Mouse (Mus musculus) heart, embryonic 16.5 days (tissue): Measurements from ENCODE around the gene Angel1. TPM values are rescaled to one million over a fixed set of nuclear protein-coding genes. Genes with fewer than 3 reads are reported as not detected.
A peak's percentile ranks its signal among the peaks of the same experiment; 100 is the strongest.

Source experiments
- ATAC-seq: fragments of 200-750 bp; cut with Nextera tagmentation; replicated peaks from 2 replicates; pipeline ENCODE4 v1.8.0; 2017; ENCODE audit warnings: moderate number of reproducible peaks; ENCODE audit not compliant: insufficient read depth, low FRiP score; ENCODE audit errors: extremely low read depth
- H3K27ac ChIP-seq: fragments of 300-500 bp; sonication (generic); 2 replicates; pipeline ENCODE4 v1.5.1; 2014; ENCODE audit warnings: mild to moderate bottlenecking, low read length, control low read depth, moderate library complexity
- H3K27me3 ChIP-seq: fragments of 300-500 bp; sonication (generic); 2 replicates; pipeline ENCODE4 v1.6.1; 2014; ENCODE audit warnings: low read length, mixed read lengths; ENCODE audit not compliant: control insufficient read depth, insufficient read depth
- H3K36me3 ChIP-seq: fragments of 300-500 bp; sonication (generic); 2 replicates; pipeline ENCODE4 v1.6.1; 2014; ENCODE audit not compliant: control insufficient read depth, insufficient read depth
- H3K4me1 ChIP-seq: fragments of 300-500 bp; sonication (generic); 2 replicates; pipeline ENCODE4 v1.6.1; 2014; ENCODE audit warnings: low read length, mixed read lengths; ENCODE audit not compliant: control insufficient read depth, insufficient read depth
- H3K4me2 ChIP-seq: fragments of 300-500 bp; sonication (generic); 2 replicates; pipeline ENCODE4 v1.6.1; 2014; ENCODE audit warnings: low read depth, mild to moderate bottlenecking, control low read depth, low read length
- H3K4me3 ChIP-seq: fragments of 300-500 bp; sonication (generic); 2 replicates; pipeline ENCODE4 v1.5.1; 2014; ENCODE audit warnings: mild to moderate bottlenecking, control low read depth, low read length
- H3K9ac ChIP-seq: fragments of 300-500 bp; sonication (generic); 2 replicates; pipeline ENCODE4 v1.6.1; 2014; ENCODE audit warnings: low read length, control low read depth
- H3K9me3 ChIP-seq: fragments of 300-500 bp; sonication (generic); replicated peaks from 2 replicates; pipeline ENCODE4 v1.6.1; 2016; ENCODE audit warnings: low read length; ENCODE audit not compliant: control insufficient read depth
- WGBS: fragments of 180-500 bp; shearing (Covaris S2); extraction: QIAGEN DNeasy Blood & Tissue Kit; methylation state at CpG from one replicate; pipeline ENCODE4 v1.1.7; 2014; 5-methylcytosine and 5-hydroxymethylcytosine counted together
- polyA plus RNA-seq: library from polyadenylated mRNA; unstranded; fragments of >200 nt; fragmentation: Nextera tagmentation; extraction: Ambion mirVana; gene quantifications from 2 replicates; pipeline ENCODE4 v1.2.1, GENCODE M21; 2015

Angel1 gene
- polyA plus RNA-seq, result 7.9 and 9.4 TPM in 2 replicates

- Histone ChIP-seq H3K36me3 (no peaks in the 10 kb centered on the region), H3K27me3 (no peaks in the 10 kb centered on the region), H3K4me1 (peaks cover 16% of the 10 kb centered on the region), H3K4me2 (peak within 1 kb of the TSS; percentile 61), H3K9ac (peak within 1 kb of the TSS; percentile 77), H3K27ac (peak within 1 kb of the TSS; percentile 58), H3K4me3 (peak within 1 kb of the TSS; percentile 72), H3K9me3 (no peaks in the 10 kb centered on the region)
- ATAC-seq, result peak; percentile 100
- under 1% methylated on average over 44 of the region's 44 CpGs for WGBS
These were observed at the start of gene Angel1 for GRCm38 (mm10) chr12:86726120-86726640. Gene Angel1 (minus strand): TSS chr12:86726460.

GRCm38 (mm10) chr12:86775561-86776280, 49.5 kb upstream of the Angel1 start:
- Histone ChIP-seq H3K27ac (peak overlapping the region; percentile 87), H3K27me3 (no peaks in the 10 kb centered on the region), H3K4me2 (no peak overlapping the region), H3K9ac (peak overlapping the region; percentile 7), H3K9me3 (no peaks in the 10 kb centered on the region), H3K4me1 (peaks cover 27% of the 10 kb centered on the region), H3K4me3 (no peak overlapping the region), H3K36me3 (no peaks in the 10 kb centered on the region)
- peak; percentile 72 for ATAC-seq
- WGBS, result 33% methylated on average over 7 of the region's 7 CpGs

DNA sequence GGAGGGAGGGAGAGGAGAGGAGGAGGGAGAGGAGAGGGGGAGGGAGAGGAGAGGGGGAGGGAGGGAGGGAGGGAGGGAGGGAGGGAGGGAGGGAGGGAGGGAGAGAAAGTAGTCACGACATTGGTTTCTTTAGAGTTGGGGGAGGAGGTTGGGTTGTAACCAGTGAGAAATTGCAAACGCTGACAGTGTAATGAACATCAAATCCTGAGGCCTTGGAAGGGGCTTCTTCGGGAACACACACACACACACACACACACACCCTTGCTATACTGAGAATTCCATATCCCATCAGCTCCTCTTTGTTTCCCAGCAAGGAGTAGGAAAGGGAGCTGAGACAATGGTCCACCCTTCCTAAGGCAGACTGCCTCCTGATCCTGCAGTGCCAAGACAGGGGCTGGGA, 46.3 kb upstream of the Angel1 start:
- Histone ChIP-seq H3K36me3 (no peaks in the 10 kb centered on the region), H3K4me3 (no peak overlapping the region), H3K9ac (no peak overlapping the region), H3K27me3 (no peaks in the 10 kb centered on the region), H3K9me3 (no peaks in the 10 kb centered on the region), H3K4me2 (no peak overlapping the region), H3K4me1 (peaks cover 40% of the 10 kb centered on the region), H3K27ac (no peak overlapping the region)
- ATAC-seq, result no peak
- 39% methylated on average over 3 of the region's 3 CpGs for WGBS

- H3K27me3 ChIP-seq, result no peaks in the 10 kb centered on the region
- H3K4me1 ChIP-seq, result peaks cover 40% of the 10 kb centered on the region
- H3K36me3 ChIP-seq, result no peaks in the 10 kb centered on the region
- H3K4me2 ChIP-seq, result no peak overlapping the region
- no peak overlapping the region for H3K27ac ChIP-seq
- H3K4me3 ChIP-seq, result no peak overlapping the region
- ATAC-seq, result peak; percentile 58; the same call in 1 of the 2 replicates
- H3K9ac ChIP-seq, result no peak overlapping the region
- 12% methylated on average over 12 of the region's 12 CpGs for WGBS
- no peaks in the 10 kb centered on the region for H3K9me3 ChIP-seq
These were observed 45.7 kb upstream of the Angel1 start for GRCm38 (mm10) chr12:86771823-86772427.

DNA sequence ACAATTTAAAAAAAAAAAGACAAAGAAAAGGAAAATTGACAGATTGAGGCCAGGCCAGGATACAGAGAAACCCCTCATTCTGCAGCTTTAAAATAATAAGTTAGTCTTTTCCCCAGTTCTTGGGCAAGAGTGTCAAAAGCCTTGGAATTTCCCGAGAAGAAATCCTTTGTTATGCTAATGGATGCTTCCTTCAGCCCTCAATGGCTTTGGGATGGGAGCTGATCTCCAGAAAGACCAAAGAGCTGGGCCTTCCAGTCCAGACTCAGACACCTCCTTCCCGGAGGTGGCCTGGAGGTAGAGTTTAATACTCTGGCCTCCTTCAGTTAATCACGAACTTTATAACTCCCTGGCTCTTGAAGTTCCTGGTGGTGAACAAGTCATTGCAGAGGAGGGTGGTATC, 44.7 kb upstream of the Angel1 start:
- no peak overlapping the region for H3K4me2 ChIP-seq
- no peak overlapping the region for H3K27ac ChIP-seq
- H3K9ac ChIP-seq, result no peak overlapping the region
- H3K27me3 ChIP-seq, result no peaks in the 10 kb centered on the region
- ATAC-seq, result no peak
- H3K4me1 ChIP-seq, result peaks cover 33% of the 10 kb centered on the region
- H3K36me3 ChIP-seq, result no peaks in the 10 kb centered on the region
- no peaks in the 10 kb centered on the region for H3K9me3 ChIP-seq
- H3K4me3 ChIP-seq, result no peak overlapping the region
- WGBS, result 34% methylated on average over 3 of the region's 3 CpGs

GRCm38 (mm10) chr12:86770261-86770670, 44.0 kb upstream of the Angel1 start:
- Histone ChIP-seq H3K27ac (peak overlapping the region; percentile 79), H3K36me3 (no peaks in the 10 kb centered on the region), H3K4me1 (peaks cover 27% of the 10 kb centered on the region), H3K9ac (peak overlapping the region; percentile 17; the same call in 1 of the 2 replicates), H3K27me3 (no peaks in the 10 kb centered on the region), H3K4me2 (no peak overlapping the region), H3K4me3 (no peak overlapping the region), H3K9me3 (no peaks in the 10 kb centered on the region)
- ATAC-seq, result peak; percentile 74
- 8% methylated on average over 4 of the region's 4 CpGs for WGBS

DNA sequence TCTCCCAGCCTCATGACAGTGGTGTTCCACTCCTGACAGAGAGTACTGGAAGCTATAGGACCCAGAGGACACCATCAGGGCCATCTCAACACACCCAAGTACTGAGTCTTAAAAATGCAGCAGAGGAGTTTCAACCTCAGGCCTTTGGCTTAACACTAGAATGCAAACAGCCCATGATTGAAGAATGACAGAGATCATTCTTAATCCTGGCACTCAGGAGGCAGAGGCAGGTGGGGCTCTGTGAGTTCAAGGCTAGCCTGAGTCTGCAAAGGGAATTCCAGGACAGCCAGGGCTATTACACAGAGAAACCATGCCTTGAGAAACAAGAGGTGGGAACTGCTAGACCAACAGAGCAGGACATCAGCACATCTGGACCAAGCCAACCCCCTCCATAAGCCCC, 43.6 kb upstream of the Angel1 start:
- peaks cover 25% of the 10 kb centered on the region for H3K4me1 ChIP-seq
- ATAC-seq, result no peak
- no peaks in the 10 kb centered on the region for H3K36me3 ChIP-seq
- H3K4me3 ChIP-seq, result no peak overlapping the region
- H3K27me3 ChIP-seq, result no peaks in the 10 kb centered on the region
- no peak overlapping the region for H3K4me2 ChIP-seq
- H3K9me3 ChIP-seq, result no peaks in the 10 kb centered on the region
- peak overlapping the region; percentile 17; the same call in 1 of the 2 replicates for H3K9ac ChIP-seq
- H3K27ac ChIP-seq, result peak overlapping the region; percentile 79

DNA sequence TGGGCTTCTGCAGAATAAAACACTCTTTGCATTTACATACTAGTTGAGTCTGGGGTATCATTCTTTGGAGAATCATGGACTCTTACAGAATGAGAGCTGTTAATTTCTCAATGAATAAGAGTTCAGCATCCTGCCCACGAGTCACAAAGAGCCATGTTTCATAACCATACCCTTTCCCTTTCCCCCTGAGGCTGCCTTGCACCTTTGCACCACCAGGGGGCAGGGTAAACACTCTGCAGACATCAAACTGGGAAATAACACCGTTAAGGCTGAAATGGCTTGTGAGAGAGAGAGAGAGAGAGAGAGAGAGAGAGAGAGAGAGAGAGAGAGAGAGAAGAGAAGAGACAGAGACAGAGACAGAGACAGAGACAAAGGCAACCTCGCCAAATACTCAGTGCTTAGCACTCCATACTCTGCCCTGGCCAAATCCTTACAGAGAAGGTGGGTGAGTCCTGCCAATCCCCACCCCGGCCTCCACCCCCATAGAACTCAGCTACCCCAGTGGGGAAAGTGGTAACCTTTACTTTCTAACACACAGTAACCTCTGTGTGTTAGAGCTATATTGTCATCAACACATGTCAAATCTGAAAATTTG, 42.8 kb upstream of the Angel1 start:
- H3K27me3 ChIP-seq, result no peaks in the 10 kb centered on the region
- H3K36me3 ChIP-seq, result no peaks in the 10 kb centered on the region
- H3K9ac ChIP-seq, result no peak overlapping the region
- H3K9me3 ChIP-seq, result no peaks in the 10 kb centered on the region
- H3K4me3 ChIP-seq, result no peak overlapping the region
- H3K27ac ChIP-seq, result no peak overlapping the region
- no peak overlapping the region for H3K4me2 ChIP-seq
- peaks cover 25% of the 10 kb centered on the region for H3K4me1 ChIP-seq
- ATAC-seq, result no peak
- 37% methylated on average over 4 of the region's 4 CpGs for WGBS
